Mouse (Mus musculus) bone marrow, adult 2 months (tissue): ENCODE data around the gene Pgghg. TPM values are rescaled to one million over a fixed set of nuclear protein-coding genes. Genes with fewer than 3 reads are reported as not detected.

Experiments used
- H3K27ac ChIP-seq: fragments of 200-500 bp; 2 replicates; pipeline ENCODE4 v1.5.1; 2012; ENCODE audit warnings: low read depth, mild to moderate bottlenecking, control low read depth, inconsistent platforms, low read length; ENCODE audit not compliant: control insufficient read depth, poor library complexity, insufficient read depth
- H3K4me1 ChIP-seq: fragments of 200-500 bp; 2 replicates; pipeline ENCODE4 v1.6.1; 2011; ENCODE audit warnings: low read length; ENCODE audit not compliant: control insufficient read depth, insufficient read depth
- H3K4me3 ChIP-seq: fragments of 200-500 bp; replicated peaks from 2 replicates; pipeline ENCODE3; 2011; ENCODE audit warnings: mild to moderate bottlenecking, low read depth, low read length, control low read depth; ENCODE audit not compliant: control insufficient read depth
- CTCF ChIP-seq: fragments of 200-500 bp; IDR thresholded peaks from 2 replicates; pipeline ENCODE4 v1.5.1; 2011; ENCODE audit warnings: low read length, control low read depth; ENCODE audit not compliant: control insufficient read depth, insufficient read depth
- POLR2A ChIP-seq: fragments of 200-500 bp; IDR thresholded peaks from 2 replicates; pipeline ENCODE4 v1.6.1; 2011; ENCODE audit warnings: low read depth, mild to moderate bottlenecking, control low read depth, low read length, borderline replicate concordance; ENCODE audit not compliant: control insufficient read depth
- WGBS: fragments of 180-500 bp; shearing (Covaris S2); methylation state at CpG from one replicate; pipeline ENCODE4 v1.1.7; 2018; 5-methylcytosine and 5-hydroxymethylcytosine counted together
- polyA plus RNA-seq: library from polyadenylated mRNA; stranded (reverse); fragments of >200 nt; gene quantifications from 2 replicates; pipeline ENCODE4 v1.2.4, GENCODE M21; 2011; ENCODE audit warnings: low replicate concordance; ENCODE audit not compliant: missing spikeins, insufficient read depth, insufficient read length

Gene Pgghg
- 6.9 and 13.3 TPM in 2 replicates for polyA plus RNA-seq

- Histone ChIP-seq H3K4me3 (peak within 1 kb of the TSS; percentile 63), H3K27ac (peak within 1 kb of the TSS; percentile 76), H3K4me1 (peaks cover 2% of the 10 kb centered on the region; the same call in 1 of the 2 replicates)
- 1% methylated on average over 33 of the region's 33 CpGs for WGBS
- TF ChIP-seq CTCF = peak; percentile 83
- TF ChIP-seq POLR2A = peak; percentile 65; the same call in 1 of the 2 replicates
Measured at GRCm38 (mm10) chr7:140941222-140942051, at the start of gene Pgghg. Pgghg (plus strand) TSS chr7:140941391.

- WGBS = 92% methylated on average over 7 of the region's 7 CpGs
- H3K27ac ChIP-seq = no peak overlapping the region
- H3K4me3 ChIP-seq = no peak overlapping the region
- H3K4me1 ChIP-seq = no peaks in the 10 kb centered on the region
- TF ChIP-seq CTCF = no peak
- no peak for TF ChIP-seq POLR2A
Measured at GRCm38 (mm10) chr7:140894031-140894430, 47.2 kb upstream of the Pgghg start.

- Histone ChIP-seq H3K27ac (no peak overlapping the region), H3K4me1 (no peaks in the 10 kb centered on the region), H3K4me3 (no peak overlapping the region)
- TF ChIP-seq POLR2A (no peak), CTCF (no peak)
- 86% methylated on average over 3 of the region's 3 CpGs for WGBS
Measured at GRCm38 (mm10) chr7:140894611-140895010, 46.6 kb upstream of the Pgghg start.

- Histone ChIP-seq H3K4me3 (no peak overlapping the region), H3K27ac (no peak overlapping the region), H3K4me1 (no peaks in the 10 kb centered on the region)
- TF ChIP-seq POLR2A (no peak), CTCF (no peak)
- WGBS = 85% methylated on average over 7 of the region's 7 CpGs
Measured at GRCm38 (mm10) chr7:140897863-140898262, 43.3 kb upstream of the Pgghg start.

DNA sequence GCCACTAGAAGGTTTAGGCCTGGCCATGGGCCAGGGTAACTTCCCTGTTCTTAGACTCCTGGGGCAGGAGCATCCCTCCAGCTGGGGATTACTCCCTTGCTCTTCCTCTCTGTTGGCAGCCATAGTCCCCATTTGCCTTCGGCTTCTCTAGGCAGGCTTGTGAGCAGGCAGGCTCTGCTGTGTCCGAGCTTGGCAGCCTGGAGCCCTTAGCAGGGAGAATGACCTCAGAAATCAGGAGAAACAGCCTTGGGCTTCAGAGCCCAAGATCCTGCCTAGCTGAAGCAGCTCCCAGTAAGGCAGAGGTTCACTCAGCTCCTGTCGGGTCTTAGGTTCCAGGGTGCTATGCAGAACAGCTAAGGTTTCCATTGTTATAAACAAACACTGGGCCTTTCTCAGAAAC is 42.1 kb upstream of the Pgghg start:
- 86% methylated on average over 3 of the region's 3 CpGs for WGBS
- TF ChIP-seq POLR2A (no peak), CTCF (no peak)
- Histone ChIP-seq H3K4me3 (no peak overlapping the region), H3K4me1 (no peaks in the 10 kb centered on the region), H3K27ac (no peak overlapping the region)

DNA sequence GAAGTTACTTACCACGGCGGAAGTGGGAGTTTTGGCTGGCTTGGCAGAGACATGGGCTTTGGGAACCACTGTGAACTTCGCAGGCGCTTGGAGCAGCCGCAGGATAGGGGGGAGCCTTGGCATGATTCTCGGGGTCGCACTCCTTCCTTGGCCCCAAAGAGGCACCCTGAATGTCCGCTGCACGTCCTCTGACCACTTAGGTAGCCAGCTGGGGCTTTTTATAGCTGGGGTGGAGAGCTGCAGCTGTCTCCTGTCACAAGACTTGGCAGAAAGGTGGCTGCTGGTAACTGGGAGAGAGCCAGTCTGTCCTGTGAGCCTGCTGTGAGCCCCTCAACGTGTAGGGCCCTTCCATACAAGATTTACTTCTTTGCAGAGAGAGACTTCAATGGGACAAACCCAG is 41.0 kb upstream of the Pgghg start, which contains the start of gene Cox8b:
Gene Cox8b (minus strand): TSS at position 227 of the 400 bp plus-strand sequence.
- no peak within 1 kb of the TSS for H3K27ac ChIP-seq
- no peak for TF ChIP-seq POLR2A
- TF ChIP-seq CTCF = no peak
- no peak within 1 kb of the TSS for H3K4me3 ChIP-seq
- WGBS = 81% methylated on average over 10 of the region's 10 CpGs
- no peaks in the 10 kb centered on the region for H3K4me1 ChIP-seq

DNA sequence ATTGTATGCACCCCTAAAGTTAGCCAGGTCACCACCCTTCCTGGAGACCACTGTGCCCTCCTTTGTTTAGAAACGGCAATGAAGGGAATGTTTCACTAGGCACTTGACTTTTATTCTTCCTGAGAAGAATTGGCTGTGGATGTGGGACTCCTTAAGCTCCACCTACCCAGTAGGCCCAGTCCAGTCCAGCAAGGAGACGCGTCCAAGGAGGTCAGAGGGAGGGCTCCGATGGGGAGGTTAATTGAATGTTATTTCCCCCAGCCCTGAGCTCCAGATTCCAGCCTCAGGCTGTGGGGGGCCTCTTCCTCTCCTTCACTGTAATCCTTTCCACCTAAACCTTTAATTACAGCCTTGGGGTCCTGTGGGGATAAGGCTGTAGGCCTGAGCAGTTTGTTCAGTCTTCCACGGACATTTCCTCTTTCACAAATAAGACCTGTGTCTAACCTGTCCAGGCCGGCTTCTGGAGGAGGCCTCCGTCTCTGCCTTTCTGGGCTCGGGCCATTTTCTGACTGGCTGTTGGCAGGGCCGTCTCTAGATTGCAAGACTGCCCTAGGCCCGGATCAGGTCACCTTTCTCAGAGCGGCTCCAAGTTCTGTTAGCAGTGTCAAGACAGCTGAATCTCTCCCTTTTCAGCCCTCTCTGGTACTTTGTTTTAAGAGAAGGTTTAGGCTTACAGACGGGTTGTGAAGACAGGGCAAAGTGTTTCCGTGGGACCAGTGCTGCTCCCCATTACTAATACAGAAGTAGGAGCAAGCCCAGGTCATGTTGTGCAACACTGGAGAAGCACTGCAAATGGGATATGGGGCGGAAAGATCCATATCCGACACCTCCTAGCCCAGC is 38.9 kb upstream of the Pgghg start:
- TF ChIP-seq POLR2A (no peak), CTCF (no peak)
- 83% methylated on average over 15 of the region's 15 CpGs for WGBS
- no peak overlapping the region for H3K27ac ChIP-seq
- H3K4me1 ChIP-seq = no peaks in the 10 kb centered on the region
- no peak overlapping the region for H3K4me3 ChIP-seq

DNA sequence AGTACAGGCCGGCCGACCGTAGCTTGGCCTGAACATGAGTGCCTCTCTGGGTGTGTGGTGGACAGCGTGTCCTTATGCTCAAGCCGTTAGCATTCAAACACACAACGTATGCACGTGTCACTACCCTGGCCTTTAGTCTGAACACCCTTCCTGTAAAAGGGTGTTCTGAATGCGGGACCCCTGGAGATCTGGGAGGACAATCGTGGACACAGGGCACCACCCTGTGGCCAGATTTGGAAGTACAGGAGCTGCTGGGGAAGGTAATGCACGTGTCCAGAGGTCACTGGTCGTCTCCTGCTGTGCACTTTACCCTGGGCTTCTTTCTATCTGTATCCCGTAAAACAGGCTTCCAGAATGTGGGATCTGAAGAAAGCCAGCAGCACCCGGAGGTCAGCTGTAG is 38.0 kb upstream of the Pgghg start:
- no peak overlapping the region for H3K4me3 ChIP-seq
- no peaks in the 10 kb centered on the region for H3K4me1 ChIP-seq
- TF ChIP-seq POLR2A (no peak), CTCF (peak; percentile 93)
- 24% methylated on average over 13 of the region's 13 CpGs for WGBS
- H3K27ac ChIP-seq = no peak overlapping the region
